Mouse (Mus musculus) heart, embryonic 12.5 days (tissue): ENCODE measurements around the gene Nol8. TPM values are rescaled to one million over a fixed set of nuclear protein-coding genes. Genes with fewer than 3 reads are reported as not detected.

Source experiments
- ATAC-seq: fragments of 200-750 bp; cut with Nextera tagmentation; 2 replicates; pipeline ENCODE4 v1.8.0; 2017; ENCODE audit warnings: moderate TSS enrichment, moderate library complexity; ENCODE audit not compliant: insufficient number of reproducible peaks, low FRiP score
- H3K27ac ChIP-seq: fragments of 300-500 bp; sonication (generic); 2 replicates; pipeline ENCODE4 v1.5.1; 2016; ENCODE audit warnings: mild to moderate bottlenecking, moderate library complexity; ENCODE audit not compliant: poor library complexity, severe bottlenecking
- H3K27me3 ChIP-seq: fragments of 300-500 bp; sonication (generic); replicated peaks from 2 replicates; pipeline ENCODE4 v1.6.1; 2016; ENCODE audit warnings: mild to moderate bottlenecking, moderate library complexity
- H3K36me3 ChIP-seq: fragments of 300-500 bp; sonication (generic); 2 replicates; pipeline ENCODE4 v1.6.1; 2016; ENCODE audit warnings: mild to moderate bottlenecking, moderate library complexity
- H3K4me1 ChIP-seq: fragments of 300-500 bp; sonication (generic); replicated peaks from 2 replicates; pipeline ENCODE4 v1.6.1; 2016; ENCODE audit warnings: mild to moderate bottlenecking
- H3K4me2 ChIP-seq: fragments of 300-500 bp; sonication (generic); 2 replicates; pipeline ENCODE4 v1.6.1; 2016; ENCODE audit warnings: mild to moderate bottlenecking, moderate library complexity
- H3K4me3 ChIP-seq: fragments of 300-500 bp; sonication (generic); 2 replicates; pipeline ENCODE4 v1.5.1; 2016; ENCODE audit warnings: mild to moderate bottlenecking
- H3K9ac ChIP-seq: fragments of 300-500 bp; sonication (generic); 2 replicates; pipeline ENCODE4 v1.6.1; 2016; ENCODE audit warnings: mild to moderate bottlenecking, moderate library complexity
- H3K9me3 ChIP-seq: fragments of 300-500 bp; sonication (generic); replicated peaks from 2 replicates; pipeline ENCODE4 v1.6.1; 2016; ENCODE audit warnings: mild to moderate bottlenecking, moderate library complexity
- WGBS: fragments of 180-500 bp; shearing (Covaris S2); methylation state at CpG from one replicate; pipeline ENCODE4 v1.1.7; 2016; 5-methylcytosine and 5-hydroxymethylcytosine counted together
- polyA plus RNA-seq: library from polyadenylated mRNA; unstranded; fragments of >200 nt; fragmentation: Nextera tagmentation; extraction: Ambion mirVana; gene quantifications from 2 replicates; pipeline ENCODE4 v1.2.1, GENCODE M21; 2016

Gene Nol8
- polyA plus RNA-seq, 1 experiment from 2014 or later: 14.4 TPM

GRCm38 (mm10) chr13:49643669-49644362 lies 9.1 kb upstream of the Nol8 start:
- Histone ChIP-seq H3K36me3 (peaks cover 7% of the 10 kb centered on the region; the same call in 1 of the 2 replicates), H3K9me3 (no peaks in the 10 kb centered on the region), H3K4me3 (no peak overlapping the region), H3K4me1 (no peaks in the 10 kb centered on the region; the same call in 1 of the 2 replicates), H3K4me2 (no peak overlapping the region), H3K27me3 (no peaks in the 10 kb centered on the region), H3K9ac (no peak overlapping the region), H3K27ac (no peak overlapping the region)
- no peak for ATAC-seq

- WGBS: 68% methylated on average over 2 of the region's 2 CpGs
- peak overlapping the region; percentile 44; the same call in 1 of the 2 replicates for H3K27ac ChIP-seq
- no peaks in the 10 kb centered on the region for H3K27me3 ChIP-seq
- no peak for ATAC-seq
- no peak overlapping the region for H3K4me3 ChIP-seq
- H3K4me1 ChIP-seq: no peaks in the 10 kb centered on the region; the same call in 1 of the 2 replicates
- H3K9ac ChIP-seq: no peak overlapping the region
- no peak overlapping the region for H3K4me2 ChIP-seq
- H3K36me3 ChIP-seq: peaks cover 3% of the 10 kb centered on the region; the same call in 1 of the 2 replicates
- no peaks in the 10 kb centered on the region for H3K9me3 ChIP-seq
Measured at GRCm38 (mm10) chr13:49644731-49645529, 7.9 kb upstream of the Nol8 start.

- no peak for ATAC-seq
- WGBS: 83% methylated on average over 1 of the region's 1 CpGs
- Histone ChIP-seq H3K9me3 (no peaks in the 10 kb centered on the region), H3K9ac (no peak overlapping the region), H3K27me3 (no peaks in the 10 kb centered on the region), H3K4me1 (no peaks in the 10 kb centered on the region; the same call in 1 of the 2 replicates), H3K27ac (no peak overlapping the region), H3K4me3 (no peak overlapping the region), H3K36me3 (0 out of 2 replicates have a peak, but pooled peaks cover 2% of the 10 kb centered on the region), H3K4me2 (no peak overlapping the region)
Measured at GRCm38 (mm10) chr13:49646019-49646418, 6.9 kb upstream of the Nol8 start.

- 36% methylated on average over 2 of the region's 2 CpGs for WGBS
Measured at GRCm38 (mm10) chr13:49651136-49651535, 1.7 kb upstream of the Nol8 start.

GRCm38 (mm10) chr13:49651781-49652351 lies 1.0 kb upstream of the Nol8 start:
- H3K27me3 ChIP-seq: no peaks in the 10 kb centered on the region
- H3K27ac ChIP-seq: no peak overlapping the region
- peak overlapping the region; percentile 94 for H3K4me2 ChIP-seq
- 3% methylated on average over 4 of the region's 4 CpGs for WGBS
- H3K36me3 ChIP-seq: peaks cover 4% of the 10 kb centered on the region
- no peaks in the 10 kb centered on the region for H3K9me3 ChIP-seq
- peak overlapping the region; percentile 96 for H3K4me3 ChIP-seq
- ATAC-seq: no peak
- H3K9ac ChIP-seq: peak overlapping the region; percentile 85
- H3K4me1 ChIP-seq: peaks cover 10% of the 10 kb centered on the region

More at GRCm38 (mm10) chr13:49651136-49651535, 1.7 kb upstream of the Nol8 start:
- Histone ChIP-seq H3K27ac (no peak overlapping the region), H3K4me3 (no peak overlapping the region), H3K9me3 (no peaks in the 10 kb centered on the region), H3K36me3 (peaks cover under 1% of the 10 kb centered on the region; the same call in 1 of the 2 replicates), H3K27me3 (no peaks in the 10 kb centered on the region), H3K4me1 (peaks cover 10% of the 10 kb centered on the region), H3K4me2 (peak overlapping the region; percentile 33; the same call in 1 of the 2 replicates), H3K9ac (no peak overlapping the region)
- ATAC-seq: no peak

- H3K36me3 ChIP-seq: peaks cover 6% of the 10 kb centered on the region
- H3K4me3 ChIP-seq: peak overlapping the region; percentile 96
- H3K4me2 ChIP-seq: peak overlapping the region; percentile 70
- H3K9ac ChIP-seq: peak overlapping the region; percentile 84
- WGBS: 0% methylated on average over 16 of the region's 16 CpGs
- peaks cover 10% of the 10 kb centered on the region for H3K4me1 ChIP-seq
- peak; percentile 71 for ATAC-seq
- H3K9me3 ChIP-seq: no peaks in the 10 kb centered on the region
- no peaks in the 10 kb centered on the region for H3K27me3 ChIP-seq
- peak overlapping the region; percentile 82 for H3K27ac ChIP-seq
Measured at GRCm38 (mm10) chr13:49653180-49653541, 283 bp downstream of the Nol8 start.

- no peaks in the 10 kb centered on the region for H3K27me3 ChIP-seq
- no peak overlapping the region for H3K9ac ChIP-seq
- no peaks in the 10 kb centered on the region for H3K4me1 ChIP-seq
- peaks cover 41% of the 10 kb centered on the region for H3K36me3 ChIP-seq
- no peak overlapping the region for H3K4me3 ChIP-seq
- H3K4me2 ChIP-seq: no peak overlapping the region
- no peaks in the 10 kb centered on the region for H3K9me3 ChIP-seq
- 77% methylated on average over 2 of the region's 2 CpGs for WGBS
- no peak overlapping the region for H3K27ac ChIP-seq
- ATAC-seq: no peak
Measured at GRCm38 (mm10) chr13:49677793-49678192, 24.9 kb downstream of the Nol8 start.

- 4% methylated on average over 26 of the region's 26 CpGs for WGBS
- peak within 1 kb of the TSS; percentile 87 for H3K4me3 ChIP-seq
- peak within 1 kb of the TSS; percentile 90 for H3K9ac ChIP-seq
- peak within 1 kb of the TSS; percentile 66 for H3K27ac ChIP-seq
- ATAC-seq: peak; percentile 100
- peaks cover 21% of the 10 kb centered on the region for H3K36me3 ChIP-seq
- H3K4me1 ChIP-seq: peaks cover 7% of the 10 kb centered on the region
- H3K27me3 ChIP-seq: no peaks in the 10 kb centered on the region
- no peaks in the 10 kb centered on the region for H3K9me3 ChIP-seq
- H3K4me2 ChIP-seq: peak within 1 kb of the TSS; percentile 91
Measured at GRCm38 (mm10) chr13:49681351-49682232, 28.7 kb downstream of the Nol8 start, which contains the start of gene Iars. Iars (plus strand) TSS chr13:49682100.

GRCm38 (mm10) chr13:49682233-49682846 lies 29.5 kb downstream of the Nol8 start:
- H3K27ac ChIP-seq: peak overlapping the region; percentile 66
- peaks cover 16% of the 10 kb centered on the region for H3K36me3 ChIP-seq
- ATAC-seq: peak; percentile 58; the same call in 1 of the 2 replicates
- H3K4me1 ChIP-seq: peaks cover 7% of the 10 kb centered on the region
- no peaks in the 10 kb centered on the region for H3K9me3 ChIP-seq
- peak overlapping the region; percentile 90 for H3K9ac ChIP-seq
- WGBS: under 1% methylated on average over 20 of the region's 20 CpGs
- H3K4me2 ChIP-seq: peak overlapping the region; percentile 91
- no peaks in the 10 kb centered on the region for H3K27me3 ChIP-seq
- peak overlapping the region; percentile 87 for H3K4me3 ChIP-seq

- peaks cover 7% of the 10 kb centered on the region for H3K4me1 ChIP-seq
Measured at GRCm38 (mm10) chr13:49684266-49684665, 31.4 kb downstream of the Nol8 start.

More at GRCm38 (mm10) chr13:49684266-49684665, 31.4 kb downstream of the Nol8 start:
- no peaks in the 10 kb centered on the region for H3K27me3 ChIP-seq
- H3K9me3 ChIP-seq: no peaks in the 10 kb centered on the region
- no peak for ATAC-seq
- H3K9ac ChIP-seq: no peak overlapping the region
- no peak overlapping the region for H3K4me3 ChIP-seq
- peaks cover 23% of the 10 kb centered on the region for H3K36me3 ChIP-seq
- H3K27ac ChIP-seq: no peak overlapping the region
- H3K4me2 ChIP-seq: no peak overlapping the region
- 81% methylated on average over 4 of the region's 4 CpGs for WGBS
